Mouse (Mus musculus) G1E-ER4 (cell line): ENCODE results near the gene Haao. TPM values are rescaled to one million over a fixed set of nuclear protein-coding genes. Genes with fewer than 3 reads are reported as not detected.

Experiments used
- GATA1 ChIP-seq: IDR thresholded peaks from one replicate; pipeline ENCODE4 v1.8.0; 2012; ENCODE audit warnings: low read length, inconsistent platforms
- polyA plus RNA-seq: library from polyadenylated mRNA; stranded (reverse); fragments of >175 nt; gene quantifications from 2 replicates; pipeline ENCODE4 v1.2.3, GENCODE M21; 2012

Gene Haao
- polyA plus RNA-seq, 1 experiment, result not detected

GRCm38 (mm10) chr17:83849717-83850116, 2.0 kb upstream of the Haao start:
- no peak for TF ChIP-seq GATA1

GRCm38 (mm10) chr17:83849081-83849675, 1.4 kb upstream of the Haao start:
- no peak for TF ChIP-seq GATA1

GRCm38 (mm10) chr17:83848482-83848881, 719 bp upstream of the Haao start:
- TF ChIP-seq GATA1, result no peak

DNA sequence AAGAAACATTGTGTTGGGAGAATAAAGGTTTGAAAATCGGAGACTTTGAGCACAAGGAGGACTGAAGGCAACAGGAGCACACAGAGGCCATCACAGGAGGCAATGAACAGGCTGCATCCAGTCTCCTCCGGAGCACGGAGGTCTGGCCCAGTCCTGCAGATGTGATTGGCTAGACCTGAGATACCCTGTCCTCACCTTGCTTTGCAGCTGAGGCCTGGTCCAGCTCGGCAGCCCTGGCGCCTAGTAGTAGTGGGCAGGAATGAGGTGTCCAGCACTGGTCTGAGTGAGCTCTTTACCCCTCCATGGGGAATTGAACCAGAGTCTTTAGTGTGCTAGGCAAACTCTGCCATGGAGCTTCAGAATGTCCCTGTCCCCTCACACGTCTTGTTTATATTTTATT, 663 bp downstream of the Haao start:
- no peak for TF ChIP-seq GATA1

- no peak for TF ChIP-seq GATA1
These were observed 1.3 kb downstream of the Haao start for GRCm38 (mm10) chr17:83846301-83847021.

GRCm38 (mm10) chr17:83845538-83845937, 2.2 kb downstream of the Haao start:
- no peak for TF ChIP-seq GATA1

- no peak for TF ChIP-seq GATA1
These were observed 4.0 kb downstream of the Haao start for GRCm38 (mm10) chr17:83843780-83844179.

DNA sequence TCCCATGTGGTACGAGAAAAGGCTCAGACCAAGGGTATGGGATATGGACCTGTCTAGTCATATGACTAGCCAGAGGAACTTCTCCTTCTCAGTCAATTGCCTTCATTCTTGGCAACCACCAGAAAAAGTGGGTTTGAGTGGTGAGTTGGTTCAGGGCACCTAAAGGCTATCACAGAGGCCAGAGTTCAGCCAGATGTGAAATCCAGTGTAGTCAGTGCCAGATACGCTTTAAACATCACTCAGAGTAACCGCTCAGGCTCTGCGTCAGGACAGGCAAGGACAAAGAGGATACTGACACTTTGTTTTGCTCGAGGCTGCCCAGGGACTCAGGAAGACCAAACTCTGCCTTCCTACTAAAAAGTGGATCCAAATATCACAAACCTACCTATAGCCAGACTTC, 6.8 kb downstream of the Haao start:
- no peak for TF ChIP-seq GATA1

DNA sequence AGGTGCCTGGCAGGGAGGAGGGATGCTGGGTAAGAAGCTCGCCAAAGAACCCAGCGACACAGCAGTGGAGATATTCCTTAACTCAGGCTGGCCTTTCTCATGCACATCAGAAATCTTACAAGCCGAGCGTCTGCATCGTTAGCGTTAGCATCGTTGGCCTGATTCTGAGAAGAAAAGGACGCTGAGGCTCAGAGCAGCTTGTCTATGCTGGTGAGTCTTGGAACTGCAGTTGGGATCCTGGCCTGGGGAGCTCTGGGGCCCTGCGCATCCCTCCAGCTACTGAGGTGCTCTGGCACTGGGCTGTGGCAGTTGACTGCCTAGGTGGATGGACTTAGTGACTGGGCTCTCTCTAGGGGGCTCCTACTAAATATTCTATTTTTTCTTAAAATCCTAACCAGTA, 8.6 kb downstream of the Haao start:
- TF ChIP-seq GATA1, result no peak

DNA sequence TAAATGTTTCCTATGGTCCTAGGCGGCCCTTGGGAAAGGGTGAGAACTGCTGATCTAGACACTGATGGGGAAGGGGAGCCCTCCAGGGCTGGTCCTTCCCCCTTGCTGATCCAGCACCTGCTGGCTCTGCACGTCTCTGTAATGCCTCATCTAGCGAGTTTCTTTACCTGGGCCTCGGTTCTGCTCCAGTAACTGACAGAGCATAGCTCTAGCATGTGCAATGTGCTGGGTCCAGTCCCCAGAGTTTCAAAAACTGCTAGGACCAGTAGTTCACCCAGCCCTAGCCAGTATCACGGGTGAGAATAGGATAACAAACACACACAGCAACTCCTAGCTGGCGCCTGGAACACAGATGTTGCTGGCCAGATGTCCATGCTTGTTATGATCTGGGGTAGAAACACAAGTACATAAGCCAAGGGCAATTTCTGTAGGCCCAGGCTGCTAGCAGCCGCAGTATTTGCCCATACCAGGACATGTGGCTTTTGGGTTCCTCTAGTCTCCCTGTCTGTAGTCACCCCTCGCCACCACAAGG, 10.0 kb downstream of the Haao start:
- TF ChIP-seq GATA1, result no peak

DNA sequence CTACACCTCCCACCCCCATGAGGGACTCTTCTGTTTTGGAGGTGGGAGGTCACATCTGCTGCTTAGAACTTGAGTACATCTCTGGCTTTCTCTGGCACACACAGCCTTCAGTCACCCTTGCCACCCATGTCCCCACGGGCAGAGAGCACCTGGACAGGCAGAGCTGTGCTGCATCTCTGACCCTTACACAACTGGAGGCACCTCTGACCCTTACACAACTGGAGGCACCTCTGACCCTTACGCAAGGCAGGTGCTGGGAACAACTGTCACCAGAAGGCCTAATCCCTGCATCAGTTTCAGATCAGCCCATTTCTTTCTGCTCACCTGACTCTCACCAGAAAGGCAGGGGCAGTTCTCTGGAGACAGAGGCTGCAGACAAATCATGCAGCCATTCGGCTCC, 11.7 kb downstream of the Haao start:
- no peak for TF ChIP-seq GATA1

DNA sequence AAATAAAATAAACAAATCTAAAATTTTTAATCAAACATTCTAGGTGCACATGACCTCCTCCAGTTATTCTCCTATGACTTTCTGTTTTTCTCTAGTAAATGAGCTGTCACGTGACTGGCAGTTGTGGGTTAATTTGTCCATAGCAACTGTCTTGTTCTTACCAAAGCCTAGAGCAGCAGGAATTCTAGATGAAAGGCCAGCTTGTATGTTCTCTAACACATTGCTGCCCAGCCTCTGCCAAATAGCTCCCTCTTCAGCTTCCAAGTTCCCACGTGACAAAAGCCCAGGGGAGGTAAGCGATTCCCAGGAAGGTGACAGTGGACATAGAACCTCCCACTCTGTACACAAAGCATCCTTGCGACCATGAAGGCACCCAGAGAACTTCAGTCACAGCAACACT, 13.6 kb downstream of the Haao start:
- TF ChIP-seq GATA1, result no peak

DNA sequence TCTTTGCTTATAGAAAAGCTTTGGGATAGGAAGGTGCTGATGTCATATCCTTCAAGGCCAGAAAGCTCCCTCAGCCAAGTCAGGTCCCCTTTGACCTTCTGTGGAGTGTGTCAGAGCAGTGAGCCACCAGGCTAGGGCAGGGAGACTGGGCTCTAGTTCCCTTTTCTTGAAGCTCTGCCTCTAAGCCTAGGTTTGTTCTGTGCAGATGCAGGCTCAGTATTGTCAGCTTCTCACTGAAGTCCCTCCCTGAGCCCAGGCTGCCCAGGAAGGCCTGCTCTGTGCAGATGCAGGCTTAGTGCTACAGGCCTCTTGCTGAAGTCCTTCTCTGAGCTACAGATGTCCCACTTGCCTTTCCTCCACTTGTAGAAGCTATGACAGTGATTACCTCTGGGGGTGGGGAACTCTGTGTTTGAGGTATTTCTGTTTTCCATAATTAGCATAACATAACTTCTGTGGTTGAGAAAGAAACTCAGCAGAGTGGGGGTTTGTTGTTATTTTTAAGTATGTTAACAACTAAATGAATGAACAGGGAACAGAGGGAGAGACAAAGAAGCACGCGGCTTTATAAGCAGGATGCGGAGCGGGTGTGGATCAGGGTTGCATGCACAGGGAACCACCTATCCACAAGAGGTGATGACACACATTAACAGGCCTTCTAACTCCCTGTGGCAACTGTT, 17.0 kb downstream of the Haao start:
- no peak for TF ChIP-seq GATA1

GRCm38 (mm10) chr17:83829356-83829755, 18.4 kb downstream of the Haao start:
- no peak for TF ChIP-seq GATA1

DNA sequence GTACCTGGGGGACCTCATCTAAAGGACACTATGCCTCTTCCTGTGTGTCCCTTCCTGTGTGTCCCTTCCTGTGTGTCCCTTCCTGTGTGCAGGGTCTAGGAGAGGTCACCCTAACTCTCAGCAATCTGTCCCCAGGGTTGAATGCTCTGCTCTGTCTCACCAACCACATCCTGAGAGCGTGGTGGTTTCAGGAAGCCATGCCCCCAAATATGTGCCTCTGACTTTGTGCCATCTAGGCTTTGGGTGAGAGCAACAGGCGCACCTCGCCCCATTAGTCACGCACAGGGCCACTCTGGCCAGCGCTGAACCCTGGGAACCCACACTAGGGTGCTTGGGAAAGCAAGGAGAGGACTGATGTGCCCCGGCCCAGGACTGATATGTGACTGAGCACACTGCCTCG, 23.9 kb downstream of the Haao start:
- no peak for TF ChIP-seq GATA1

GRCm38 (mm10) chr17:83821876-83822275, 25.9 kb downstream of the Haao start:
- TF ChIP-seq GATA1, result no peak
